Mouse (Mus musculus) monocyte, adult 5-6 weeks (primary cell): ENCODE data around the gene Gm16181. TPM values are rescaled to one million over a fixed set of nuclear protein-coding genes. Genes with fewer than 3 reads are reported as not detected.

Experiments
- ATAC-seq: fragments of 153-309, 156-312 bp; replicated peaks from 2 replicates; pipeline ENCODE4 v1.8.0; 2017; ENCODE audit warnings: mild to moderate bottlenecking; ENCODE audit not compliant: low TSS enrichment, insufficient number of reproducible peaks, severe bottlenecking, poor library complexity, low FRiP score
- total RNA-seq: library from RNA; stranded (forward); fragments of 200-1000, 200-491, 200-594 nt; gene quantifications from 3 replicates; pipeline ENCODE4 v1.2.3, GENCODE M21; 2017

Gm16181 gene
- total RNA-seq, 1 experiment from 2014 or later, result 2.9 TPM

DNA sequence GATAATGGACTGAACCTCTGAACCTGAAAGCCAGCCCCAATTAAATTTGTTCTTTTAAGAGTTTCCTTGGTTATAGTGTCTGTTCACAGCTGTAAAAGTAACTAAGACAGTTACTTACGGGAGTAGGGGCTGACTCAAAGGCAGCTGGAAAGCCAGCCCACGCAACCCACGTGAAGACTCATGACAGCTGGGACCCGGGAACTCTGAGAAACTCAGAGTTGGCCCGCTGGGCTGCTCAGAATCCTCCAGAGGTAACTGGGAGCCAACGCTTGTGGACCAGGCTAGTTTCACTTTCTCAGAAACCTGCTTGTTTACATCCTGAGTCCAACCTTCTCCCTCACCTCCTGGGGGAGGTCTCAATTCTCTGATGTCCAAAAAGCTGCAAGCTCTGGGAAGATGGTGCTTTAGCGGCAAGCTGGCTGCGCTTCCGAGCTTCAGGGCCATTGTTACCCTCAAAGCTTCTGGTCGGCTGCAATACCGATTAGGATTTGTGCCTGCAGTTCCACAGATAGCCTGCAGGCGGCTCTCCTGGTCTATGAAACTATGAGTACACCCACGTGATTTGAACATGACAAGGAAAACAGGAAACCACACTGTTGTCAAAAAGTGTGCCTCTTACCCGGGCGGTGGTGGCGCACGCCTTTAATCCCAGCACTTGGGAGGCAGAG, 37.3 kb downstream of the Gm16181 start:
- peak; percentile 49 for ATAC-seq

DNA sequence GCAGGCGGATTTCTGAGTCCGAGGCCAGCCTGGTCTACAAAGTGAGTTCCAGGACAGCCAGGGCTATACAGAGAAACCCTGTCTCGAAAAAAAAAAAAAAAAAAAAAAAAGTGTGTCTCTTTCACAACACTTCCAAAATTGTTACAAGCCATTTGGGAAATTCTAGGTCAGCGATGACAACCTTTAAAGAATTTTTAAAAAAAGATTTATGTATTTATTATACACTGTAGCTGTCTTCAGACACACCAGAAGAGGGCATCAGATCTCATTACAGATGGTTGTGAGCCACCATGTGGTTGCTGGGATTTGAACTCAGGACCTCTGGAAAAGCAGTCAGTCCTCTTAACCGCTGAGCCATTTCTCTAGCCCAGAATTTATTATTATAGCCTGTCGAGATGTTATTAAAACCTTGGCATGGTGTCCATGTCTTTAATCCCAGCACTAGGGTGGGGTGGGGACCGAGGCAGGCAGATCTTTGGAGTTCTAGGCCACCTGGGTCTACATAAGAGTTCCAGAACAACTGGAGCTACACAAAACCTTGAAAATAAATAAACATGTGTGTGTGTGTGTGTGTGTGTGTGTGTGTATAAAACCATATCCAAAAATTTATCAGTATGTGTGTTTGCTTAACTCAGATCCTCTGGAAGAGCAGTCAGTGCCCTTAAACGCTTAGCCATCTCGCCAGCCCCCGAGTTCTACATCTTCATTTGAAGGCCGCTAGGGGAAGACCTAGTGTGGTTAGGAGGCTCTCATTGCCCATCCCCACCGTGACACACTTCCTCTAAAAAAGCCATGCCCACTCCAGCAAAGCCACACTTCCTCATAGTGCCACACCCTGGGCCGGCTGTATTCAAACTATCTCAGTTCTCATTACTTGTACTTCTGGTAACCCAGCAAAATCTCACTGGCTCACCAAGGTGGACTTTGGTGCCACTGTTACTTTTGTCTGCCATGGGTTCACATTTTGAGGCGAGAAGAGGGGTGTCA, 38.2 kb downstream of the Gm16181 start:
- ATAC-seq, result peak; percentile 80

DNA sequence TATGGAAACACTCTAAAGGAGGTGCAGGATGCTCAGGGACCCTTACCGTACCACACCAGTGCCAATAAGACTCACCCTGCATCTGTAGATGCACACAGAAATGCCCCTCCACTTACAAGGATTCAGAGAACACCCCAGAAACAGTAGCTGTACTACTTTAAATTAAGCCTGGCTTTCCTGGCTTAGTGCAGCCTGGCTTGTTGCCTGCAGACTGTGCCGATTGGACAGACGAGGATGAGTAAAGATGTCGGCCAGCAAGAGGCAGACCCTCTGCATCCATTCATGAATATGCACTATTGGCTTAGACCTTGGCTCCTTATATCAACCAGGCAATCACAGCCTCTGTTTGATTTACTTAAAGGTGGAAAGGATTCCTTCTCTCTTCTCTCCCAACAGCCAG, 39.0 kb downstream of the Gm16181 start:
- no peak for ATAC-seq

DNA sequence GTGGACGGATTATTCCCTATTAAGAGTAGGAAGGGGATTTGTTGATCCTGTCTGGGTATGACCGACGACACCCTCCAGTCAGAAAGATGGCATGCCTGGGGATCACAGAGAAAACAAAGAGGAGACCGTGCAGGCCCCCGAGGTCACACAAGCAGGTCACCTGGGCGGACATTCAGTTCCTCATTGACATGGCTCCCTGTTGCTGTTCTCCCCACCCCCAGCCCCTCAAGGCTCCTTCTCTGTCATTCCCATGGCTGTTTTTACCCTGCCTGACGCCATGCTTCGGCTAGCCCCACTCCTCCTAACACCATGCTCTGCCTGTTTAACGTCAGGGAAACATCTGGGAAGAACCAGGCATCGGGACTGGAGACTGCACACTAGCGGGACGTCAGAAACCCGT, 41.0 kb downstream of the Gm16181 start:
- no peak for ATAC-seq

DNA sequence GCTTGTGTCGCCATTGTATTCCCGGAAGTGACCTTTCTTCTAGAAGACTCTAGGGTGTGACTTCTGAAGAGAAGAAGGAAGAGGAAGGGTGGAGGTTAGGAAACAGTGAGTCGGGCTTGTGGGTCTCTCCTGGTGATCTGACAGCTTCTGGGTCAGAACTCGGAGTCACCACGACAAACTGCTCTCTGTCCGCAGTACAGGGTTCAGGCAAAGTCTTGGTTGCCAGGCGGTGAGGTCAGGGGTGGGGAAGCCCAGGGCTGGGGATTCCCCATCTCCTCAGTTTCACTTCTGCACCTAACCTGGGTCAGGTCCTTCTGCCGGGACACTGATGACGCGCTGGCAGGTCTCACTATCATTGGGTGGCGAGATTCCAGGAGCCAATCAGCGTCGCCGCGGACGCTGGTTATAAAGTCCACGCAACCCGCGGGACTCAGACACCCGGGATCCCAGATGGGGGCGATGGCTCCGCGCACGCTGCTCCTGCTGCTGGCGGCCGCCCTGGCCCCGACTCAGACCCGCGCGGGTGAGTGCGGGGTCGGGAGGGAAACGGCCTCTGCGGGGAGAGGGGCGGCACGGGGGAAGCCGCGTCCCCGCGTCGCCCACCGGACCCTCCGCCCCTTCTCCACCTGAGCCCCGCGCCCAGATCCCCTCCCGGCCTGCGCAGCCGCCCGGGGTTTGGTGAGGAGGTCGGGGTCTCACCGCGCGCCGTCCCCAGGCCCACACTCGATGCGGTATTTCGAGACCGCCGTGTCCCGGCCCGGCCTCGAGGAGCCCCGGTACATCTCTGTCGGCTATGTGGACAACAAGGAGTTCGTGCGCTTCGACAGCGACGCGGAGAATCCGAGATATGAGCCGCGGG, 42.3 kb downstream of the Gm16181 start, which contains the start of gene H2-D1:
H2-D1 (plus strand) TSS at position 67 of the 859 bp plus-strand sequence.
- ATAC-seq, result peak; percentile 85

DNA sequence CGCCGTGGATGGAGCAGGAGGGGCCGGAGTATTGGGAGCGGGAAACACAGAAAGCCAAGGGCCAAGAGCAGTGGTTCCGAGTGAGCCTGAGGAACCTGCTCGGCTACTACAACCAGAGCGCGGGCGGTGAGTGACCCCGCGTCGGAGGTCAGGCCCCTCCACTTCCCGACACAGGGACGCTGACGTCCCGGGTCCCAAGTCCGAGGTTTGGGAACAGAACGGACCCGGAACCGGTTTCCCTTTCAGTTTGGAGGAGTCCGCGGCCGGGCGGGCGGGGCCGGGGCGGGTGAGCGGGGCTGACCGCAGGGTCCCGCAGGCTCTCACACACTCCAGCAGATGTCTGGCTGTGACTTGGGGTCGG, 42.9 kb downstream of the Gm16181 start:
- no peak for ATAC-seq

DNA sequence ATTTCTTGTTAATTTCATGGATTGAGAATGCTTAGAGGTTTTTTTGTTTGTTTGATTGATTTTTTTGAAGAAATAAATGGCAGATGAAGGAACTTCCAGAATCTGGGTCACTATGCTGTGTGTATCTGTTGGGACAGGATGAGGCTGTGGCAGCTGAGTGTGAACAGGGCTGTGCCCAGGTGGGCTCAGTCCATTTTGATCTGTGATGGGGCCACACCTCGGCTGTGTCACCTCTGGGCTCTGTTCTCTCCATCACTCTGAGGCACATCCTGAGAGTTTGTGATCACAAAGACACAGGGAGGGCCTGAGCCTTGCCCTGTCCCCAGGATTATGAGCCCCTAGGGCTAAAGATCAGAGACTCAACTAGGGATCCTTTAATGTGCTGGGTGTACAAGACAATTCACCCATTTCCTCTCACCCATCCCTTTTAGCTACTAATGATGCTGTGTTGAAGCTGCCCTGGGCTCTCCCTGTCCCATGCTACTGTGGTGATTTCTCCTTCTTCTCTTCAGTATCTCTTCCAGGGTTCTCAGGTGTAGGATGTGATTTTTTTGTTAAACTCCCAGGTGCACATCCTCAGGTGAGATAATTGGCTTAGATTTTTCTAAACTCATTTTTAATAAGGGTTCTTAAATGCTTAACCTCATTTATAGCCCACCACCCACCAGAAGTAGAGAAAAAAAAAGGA, 46.9 kb downstream of the Gm16181 start:
- no peak for ATAC-seq

DNA sequence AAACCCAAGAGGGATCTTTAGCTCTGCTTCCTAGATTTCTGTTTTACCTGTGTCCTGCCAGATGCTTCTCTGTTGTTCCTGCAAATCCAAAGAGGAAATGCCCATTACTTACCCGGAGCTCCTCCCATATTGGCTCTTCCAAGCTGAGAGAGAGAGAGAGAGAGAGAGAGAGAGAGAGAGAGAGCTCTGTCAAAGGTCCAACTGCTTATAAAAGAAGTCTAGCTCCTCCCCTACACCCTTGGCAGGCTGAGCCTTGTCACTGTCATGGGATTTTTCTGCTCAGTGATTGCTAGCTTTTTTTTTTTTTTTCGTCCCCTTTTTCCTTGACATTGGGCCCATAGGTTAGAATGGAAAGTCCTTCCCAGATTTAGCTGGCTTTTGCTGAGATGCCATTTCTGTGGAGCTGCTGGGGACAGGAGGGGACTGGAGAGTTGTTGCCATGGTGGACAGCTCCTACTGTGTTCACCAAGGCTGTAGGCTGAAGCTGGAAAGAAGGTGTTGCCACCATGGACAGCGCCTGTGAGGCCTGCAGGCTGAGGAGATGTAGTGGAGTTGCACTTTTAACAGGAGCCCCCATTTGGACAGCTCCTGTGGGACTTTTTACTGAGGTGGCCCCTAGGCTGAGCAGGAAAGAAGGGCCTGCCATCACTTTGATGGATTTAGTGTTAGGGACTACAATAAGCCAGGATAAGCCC, 49.2 kb downstream of the Gm16181 start:
- peak; percentile 40; the same call in 1 of the 2 replicates for ATAC-seq

DNA sequence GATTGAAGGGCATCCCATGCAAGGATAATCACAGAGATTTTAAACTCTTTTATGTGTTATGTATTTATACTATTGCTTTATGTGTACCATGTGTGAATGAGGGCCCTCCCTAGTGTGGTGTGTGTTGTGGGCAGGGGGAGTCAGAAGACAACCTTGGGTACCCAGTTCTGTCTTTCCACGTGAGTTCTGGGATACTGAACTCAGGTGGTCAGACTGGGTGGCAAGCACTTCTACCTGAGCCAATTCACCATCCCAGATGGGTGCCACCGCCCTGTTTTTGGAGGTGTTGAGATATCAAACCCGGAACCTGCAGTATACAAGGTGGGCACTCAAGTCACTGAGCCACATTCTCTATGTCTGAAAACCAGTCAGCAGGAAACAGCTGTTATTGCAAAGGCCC, 51.6 kb downstream of the Gm16181 start:
- ATAC-seq, result no peak

Other genes starting within 250 kb of the Gm16181 start
- 4.9 to 201 TPM (median 8.6 TPM) in 3 replicates for gene Hspa1a, start 248.7 kb upstream of the Gm16181 start, total RNA-seq
- gene Hspa1l, start 248.1 kb upstream of the Gm16181 start, total RNA-seq, result 1.1 to 1.7 TPM in 2 of 3 replicates, not detected in the other
- gene Lsm2, start 239.0 kb upstream of the Gm16181 start, total RNA-seq, result 9.3 to 13.9 TPM (median 10.6 TPM) in 3 replicates
- gene Vars, start 219.8 kb upstream of the Gm16181 start, total RNA-seq, result 89.9 to 126 TPM (median 116 TPM) in 3 replicates
- gene Vwa7, start 204.3 kb upstream of the Gm16181 start, total RNA-seq, result not detected in 3 replicates
- gene Sapcd1, start 192.8 kb upstream of the Gm16181 start, total RNA-seq, result 1.2 TPM in 1 of 3 replicates, not detected in the others
- 0.76 to 1.6 TPM in 2 of 3 replicates, not detected in the other for gene Msh5, start 174.1 kb upstream of the Gm16181 start, total RNA-seq
- gene Clic1, start 170.9 kb upstream of the Gm16181 start, total RNA-seq, result 356 to 514 TPM (median 477 TPM) in 3 replicates
- gene Ddah2, start 161.8 kb upstream of the Gm16181 start, total RNA-seq, result 1.1 TPM in 1 of 3 replicates, not detected in the others
- not detected in 3 replicates for gene Ly6g6c, start 155.4 kb upstream of the Gm16181 start, total RNA-seq
- gene Mpig6b, start 154.7 kb upstream of the Gm16181 start, total RNA-seq, result 0.57 to 3.1 TPM (median 0.75 TPM) in 3 replicates
- not detected in 3 replicates for gene Ly6g6e, start 143.9 kb upstream of the Gm16181 start, total RNA-seq
- 2.3 TPM in 1 of 3 replicates, not detected in the others for gene Ly6g6d, start 142.8 kb upstream of the Gm16181 start, total RNA-seq
- 0.39 TPM in 1 of 3 replicates, not detected in the others for gene Ly6g6f, start 135.2 kb upstream of the Gm16181 start, total RNA-seq
- 24.3 to 47.0 TPM (median 28.3 TPM) in 3 replicates for gene Abhd16a, start 131.6 kb upstream of the Gm16181 start, total RNA-seq
- gene Ly6g5c, start 112.6 kb upstream of the Gm16181 start, total RNA-seq, result not detected in 3 replicates
- gene Ly6g5b, start 105.4 kb upstream of the Gm16181 start, total RNA-seq, result not detected in 3 replicates
- 62.4 to 126 TPM (median 65.8 TPM) in 3 replicates for gene Gpank1, start 99.4 kb upstream of the Gm16181 start, total RNA-seq
- gene Csnk2b, start 98.8 kb upstream of the Gm16181 start, total RNA-seq, result 188 to 293 TPM (median 226 TPM) in 3 replicates
- 33.5 to 43.7 TPM (median 42.6 TPM) in 3 replicates for gene D17H6S53E, start 94.5 kb upstream of the Gm16181 start, total RNA-seq
- 1.4 TPM in 1 of 3 replicates, not detected in the others for gene Apom, start 88.8 kb upstream of the Gm16181 start, total RNA-seq
- gene Bag6, start 85.7 kb upstream of the Gm16181 start, total RNA-seq, result 72.4 to 192 TPM (median 104 TPM) in 3 replicates
- gene Prrc2a, start 55.9 kb upstream of the Gm16181 start, total RNA-seq, result 21.3 to 57.6 TPM (median 32.1 TPM) in 3 replicates
- 20.7 to 64.8 TPM (median 31.9 TPM) in 3 replicates for gene Aif1, start 44.8 kb upstream of the Gm16181 start, total RNA-seq
- gene Lst1, start 32.4 kb upstream of the Gm16181 start, total RNA-seq, result 763 to 1,006 TPM (median 964 TPM) in 3 replicates
- gene Ltb, start 26.4 kb upstream of the Gm16181 start, total RNA-seq, result 38.1 to 48.1 TPM (median 38.4 TPM) in 3 replicates
- gene Tnf, start 18.8 kb upstream of the Gm16181 start, total RNA-seq, result 37.0 to 62.7 TPM (median 38.1 TPM) in 3 replicates
- 1.7 TPM in 1 of 3 replicates, not detected in the others for gene Lta, start 15.5 kb upstream of the Gm16181 start, total RNA-seq
- 1.4 to 6.5 TPM (median 2.6 TPM) in 3 replicates for gene Atp6v1g2, start 12.8 kb downstream of the Gm16181 start, total RNA-seq
- gene Nfkbil1, start 15.0 kb downstream of the Gm16181 start, total RNA-seq, result 3.6 to 10.9 TPM (median 5.1 TPM) in 3 replicates
- gene Ddx39b, start 20.9 kb downstream of the Gm16181 start, total RNA-seq, result 98.8 to 141 TPM (median 101 TPM) in 3 replicates
- 2,987 to 4,272 TPM (median 3,836 TPM) in 3 replicates for gene H2-D1, start 41.9 kb downstream of the Gm16181 start, total RNA-seq
- gene H2-Q1, start 99.6 kb downstream of the Gm16181 start, total RNA-seq, result 0.11 to 0.38 TPM in 2 of 3 replicates, not detected in the other
- gene H2-Q2, start 121.4 kb downstream of the Gm16181 start, total RNA-seq, result not detected in 3 replicates
- gene H2-Q4, start 158.8 kb downstream of the Gm16181 start, total RNA-seq, result 159 to 219 TPM (median 177 TPM) in 3 replicates
- 235 to 503 TPM (median 268 TPM) in 3 replicates for gene H2-Q6, start 204.0 kb downstream of the Gm16181 start, total RNA-seq
- 209 to 404 TPM (median 224 TPM) in 3 replicates for gene H2-Q7, start 218.3 kb downstream of the Gm16181 start, total RNA-seq
- gene H2-Q10, start 249.3 kb downstream of the Gm16181 start, total RNA-seq, result 5.5 to 7.7 TPM (median 7.6 TPM) in 3 replicates